Mouse (Mus musculus) MEL (cell line): ENCODE measurements around the gene Bglap2. TPM values are rescaled to one million over a fixed set of nuclear protein-coding genes. Genes with fewer than 3 reads are reported as not detected.

ENCODE experiments used
- DNase-seq: peaks from one replicate; pipeline ENCODE4 v3.0.0; 2011; ENCODE audit warnings: low read depth, low spot score
- H3K27ac ChIP-seq: 2 replicates; pipeline ENCODE4 v1.5.1; 2012; ENCODE audit warnings: low read depth, mild to moderate bottlenecking, control low read depth, low read length, moderate library complexity; ENCODE audit not compliant: control insufficient read depth
- H3K27me3 ChIP-seq, 2 experiments: fragments of 150-350 bp in 1 of 2; sonication (generic) in 1 of 2; 2 replicates each; pipeline ENCODE4 v1.6.1; 2012; ENCODE audit warnings: low read length in 2 of 2, mild to moderate bottlenecking in 2 of 2, improper control_type of control experiment in 1 of 2, moderate library complexity in 1 of 2; ENCODE audit not compliant: insufficient read depth in 2 of 2, control insufficient read depth in 1 of 2
- H3K36me3 ChIP-seq, 2 experiments: 2 replicates each; pipeline ENCODE4 v1.6.1; 2012 to 2014; ENCODE audit warnings: low read length in 2 of 2, improper control_type of control experiment in 1 of 2, inconsistent platforms in 1 of 2, mild to moderate bottlenecking in 1 of 2; ENCODE audit not compliant: insufficient read depth in 2 of 2, control insufficient read depth in 1 of 2
- H3K4me1 ChIP-seq, 2 experiments: fragments of 150-350 bp in 1 of 2; sonication (generic) in 1 of 2; 2 replicates each; pipeline ENCODE4 v1.6.1; 2012; ENCODE audit warnings: low read length in 2 of 2, improper control_type of control experiment in 1 of 2, mild to moderate bottlenecking in 1 of 2; ENCODE audit not compliant: insufficient read depth in 2 of 2, control insufficient read depth in 1 of 2
- H3K4me3 ChIP-seq, 2 experiments: fragments of 150-350 bp in 1 of 2; sonication (generic) in 1 of 2; 2 replicates each; pipeline ENCODE4 v1.5.1; 2012; ENCODE audit warnings: low read depth in 2 of 2, low read length in 2 of 2, mild to moderate bottlenecking in 2 of 2, moderate library complexity in 2 of 2, control low read depth in 1 of 2, improper control_type of control experiment in 1 of 2; ENCODE audit not compliant: control insufficient read depth in 1 of 2, insufficient read depth in 1 of 2
- H3K79me2 ChIP-seq: 2 replicates; pipeline ENCODE4 v1.6.1; 2012; ENCODE audit warnings: mild to moderate bottlenecking, low read length, moderate library complexity; ENCODE audit not compliant: control insufficient read depth, poor library complexity, insufficient read depth
- H3K9ac ChIP-seq: 2 replicates; pipeline ENCODE4 v1.6.1; 2012; ENCODE audit warnings: low read depth, mild to moderate bottlenecking, control low read depth, low read length, moderate library complexity; ENCODE audit not compliant: control insufficient read depth, poor library complexity, severe bottlenecking
- H3K9me3 ChIP-seq: fragments of 150-350 bp; sonication (generic); replicated peaks from 2 replicates; pipeline ENCODE4 v1.6.1; 2012; ENCODE audit warnings: mild to moderate bottlenecking, low read length, improper control_type of control experiment, moderate library complexity; ENCODE audit not compliant: insufficient read depth
- BHLHE40 ChIP-seq: IDR thresholded peaks from 2 replicates; pipeline ENCODE4 v1.6.1; 2012; ENCODE audit warnings: low read depth, mild to moderate bottlenecking, inconsistent platforms, low read length, improper control_type of control experiment, borderline replicate concordance
- CHD1 ChIP-seq: IDR thresholded peaks from 2 replicates; pipeline ENCODE4 v1.6.1; 2012; ENCODE audit warnings: low read depth, mild to moderate bottlenecking, inconsistent platforms, low read length, improper control_type of control experiment
- CHD2 ChIP-seq: IDR thresholded peaks from 2 replicates; pipeline ENCODE4 v1.6.1; 2011; ENCODE audit warnings: low read length, improper control_type of control experiment
- ELF1 ChIP-seq: IDR thresholded peaks from 2 replicates; pipeline ENCODE4 v1.6.1; 2014; ENCODE audit warnings: low read depth, mild to moderate bottlenecking, inconsistent platforms, low read length, improper control_type of control experiment, moderate library complexity
- EP300 ChIP-seq, 2 experiments: IDR thresholded peaks; 2 replicates each; pipeline ENCODE4 v1.6.1; 2011; ENCODE audit warnings: improper control_type of control experiment in 2 of 2, low read length in 2 of 2, low read depth in 1 of 2, mild to moderate bottlenecking in 1 of 2
- GABPA ChIP-seq: IDR thresholded peaks from 2 replicates; pipeline ENCODE4 v1.6.1; 2012; ENCODE audit warnings: low read depth, mild to moderate bottlenecking, inconsistent platforms, low read length, improper control_type of control experiment, moderate library complexity
- GATA1 ChIP-seq: IDR thresholded peaks from 2 replicates; pipeline ENCODE4 v1.6.1; 2011; ENCODE audit warnings: low read depth, low read length, improper control_type of control experiment
- HCFC1 ChIP-seq: IDR thresholded peaks from 2 replicates; pipeline ENCODE4 v1.6.1; 2012; ENCODE audit warnings: low read depth, mild to moderate bottlenecking, inconsistent platforms, low read length, improper control_type of control experiment, moderate library complexity
- MAX ChIP-seq: IDR thresholded peaks from 2 replicates; pipeline ENCODE4 v1.6.1; 2011; ENCODE audit warnings: low read length, improper control_type of control experiment
- MEF2A ChIP-seq: IDR thresholded peaks from 2 replicates; pipeline ENCODE4 v1.6.1; 2014; ENCODE audit warnings: low read depth, mild to moderate bottlenecking, inconsistent platforms, low read length, improper control_type of control experiment; ENCODE audit not compliant: poor library complexity, insufficient replicate concordance, severe bottlenecking; ENCODE audit errors: extremely low read depth
- MXI1 ChIP-seq: IDR thresholded peaks from 2 replicates; pipeline ENCODE4 v1.6.1; 2011; ENCODE audit warnings: mild to moderate bottlenecking, low read depth, low read length, improper control_type of control experiment
- MYB ChIP-seq: IDR thresholded peaks from 2 replicates; pipeline ENCODE4 v1.6.1; 2011; ENCODE audit warnings: mild to moderate bottlenecking, low read depth, low read length, improper control_type of control experiment
- NELFE ChIP-seq: IDR thresholded peaks from 2 replicates; pipeline ENCODE4 v1.6.1; 2011; ENCODE audit warnings: low read depth, low read length, improper control_type of control experiment
- POLR2A ChIP-seq, 2 experiments: IDR thresholded peaks; 2 replicates each; pipeline ENCODE4 v1.6.1; 2011 to 2012; ENCODE audit warnings: low read length in 2 of 2, mild to moderate bottlenecking in 2 of 2, control low read depth in 1 of 2, improper control_type of control experiment in 1 of 2, low read depth in 1 of 2, moderate library complexity in 1 of 2; ENCODE audit not compliant: control insufficient read depth in 1 of 2, insufficient read depth in 1 of 2, poor library complexity in 1 of 2
- POLR2AphosphoS2 ChIP-seq: IDR thresholded peaks from 2 replicates; pipeline ENCODE4 v1.6.1; 2011; ENCODE audit warnings: low read length, improper control_type of control experiment
- POLR2AphosphoS5 ChIP-seq: IDR thresholded peaks from 2 replicates; pipeline ENCODE4 v1.6.1; 2012; ENCODE audit warnings: low read depth, borderline replicate concordance, mild to moderate bottlenecking, inconsistent platforms, low read length, moderate library complexity, mixed read lengths
- RCOR1 ChIP-seq: IDR thresholded peaks from 2 replicates; pipeline ENCODE4 v1.6.1; 2012; ENCODE audit warnings: low read depth, mild to moderate bottlenecking, inconsistent platforms, low read length, improper control_type of control experiment
- SIN3A ChIP-seq: IDR thresholded peaks from 2 replicates; pipeline ENCODE4 v1.6.1; 2012; ENCODE audit warnings: low read length, improper control_type of control experiment, inconsistent platforms
- TAL1 ChIP-seq: IDR thresholded peaks from 2 replicates; pipeline ENCODE4 v1.6.1; 2012; ENCODE audit warnings: mild to moderate bottlenecking, inconsistent platforms, low read length, moderate library complexity, mixed read lengths
- TBP ChIP-seq: IDR thresholded peaks from 2 replicates; pipeline ENCODE4 v1.8.0; 2011; ENCODE audit warnings: low read depth, low read length, improper control_type of control experiment
- TCF12 ChIP-seq: IDR thresholded peaks from 2 replicates; pipeline ENCODE4 v1.6.1; 2014; ENCODE audit warnings: low read depth, mild to moderate bottlenecking, inconsistent platforms, low read length, improper control_type of control experiment, moderate library complexity
- USF1 ChIP-seq: IDR thresholded peaks from 2 replicates; pipeline ENCODE4 v1.6.1; 2014; ENCODE audit warnings: low read depth, mild to moderate bottlenecking, inconsistent platforms, low read length, improper control_type of control experiment, moderate library complexity
- USF2 ChIP-seq, 2 experiments: IDR thresholded peaks; 2 replicates each; pipeline ENCODE4 v1.6.1; 2011 to 2012; ENCODE audit warnings: improper control_type of control experiment in 2 of 2, low read length in 2 of 2, borderline replicate concordance in 1 of 2, inconsistent platforms in 1 of 2, low read depth in 1 of 2, mild to moderate bottlenecking in 1 of 2; ENCODE audit not compliant: insufficient read depth in 1 of 2
- ZKSCAN1 ChIP-seq: IDR thresholded peaks from 2 replicates; pipeline ENCODE4 v1.6.1; 2012; ENCODE audit warnings: low read depth, mild to moderate bottlenecking, inconsistent platforms, low read length, improper control_type of control experiment, moderate library complexity
- ZMIZ1 ChIP-seq: IDR thresholded peaks from 2 replicates; pipeline ENCODE4 v1.6.1; 2012; ENCODE audit warnings: low read depth, mild to moderate bottlenecking, inconsistent platforms, low read length, improper control_type of control experiment, moderate library complexity
- polyA plus RNA-seq, 2 experiments: library from polyadenylated mRNA; stranded (reverse) in 1 of 2; unstranded in 1 of 2; fragments of >175 nt in 1 of 2; fragments of >200 nt in 1 of 2; gene quantifications; 2 replicates each; pipeline versions ENCODE4 v1.2.1 to v1.2.4; 2012; ENCODE audit warnings: low replicate concordance in 2 of 2, low read depth in 1 of 2; ENCODE audit not compliant: insufficient read length in 2 of 2, insufficient read depth in 1 of 2, missing spikeins in 1 of 2
- total RNA-seq: library from RNA; depleted of rRNA; stranded (reverse); fragments of 300-350 nt; gene quantifications from 2 replicates; pipeline ENCODE4 v1.2.3, GENCODE M21; 2012

Gene Bglap2
- total and polyA plus RNA-seq, 3 experiments = not detected

DNA sequence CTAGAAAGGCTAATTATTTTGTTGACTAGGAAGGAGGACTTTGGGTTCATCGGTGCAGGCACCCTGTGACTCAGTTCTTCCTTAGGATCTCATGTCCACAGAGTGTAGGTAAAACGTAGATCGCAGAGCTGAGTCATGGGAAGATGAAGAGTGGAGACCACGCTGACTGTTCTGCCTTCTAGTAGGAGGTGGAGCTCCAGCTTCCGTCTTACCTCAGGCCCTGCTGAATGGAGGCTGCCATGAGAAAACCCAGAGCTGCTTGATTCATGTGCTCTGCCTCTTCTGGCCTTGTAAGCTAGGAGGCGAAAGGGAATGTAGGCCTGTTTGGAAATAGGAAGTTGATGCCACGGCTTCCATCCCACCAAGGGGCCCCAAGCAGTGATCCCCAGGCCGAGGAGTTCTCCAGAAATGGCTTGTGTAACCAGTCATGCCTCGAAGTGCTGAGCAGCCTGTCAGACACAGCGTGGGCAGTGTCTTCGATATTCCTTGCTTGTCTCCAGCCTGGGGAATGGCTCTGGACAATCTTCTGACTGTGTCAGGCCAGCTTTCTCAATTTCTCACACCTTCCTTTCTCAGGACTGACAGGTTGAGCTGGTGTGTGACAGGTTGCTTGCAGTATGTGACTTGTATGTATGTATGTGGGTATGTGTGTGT is 41.0 kb downstream of the Bglap2 start:
- peak; percentile 52 for DNase-seq
- H3K4me1 ChIP-seq = peaks cover 3 to 27% of the 10 kb centered on the region in 2 experiments; a peak in 3 of 4 replicates

DNA sequence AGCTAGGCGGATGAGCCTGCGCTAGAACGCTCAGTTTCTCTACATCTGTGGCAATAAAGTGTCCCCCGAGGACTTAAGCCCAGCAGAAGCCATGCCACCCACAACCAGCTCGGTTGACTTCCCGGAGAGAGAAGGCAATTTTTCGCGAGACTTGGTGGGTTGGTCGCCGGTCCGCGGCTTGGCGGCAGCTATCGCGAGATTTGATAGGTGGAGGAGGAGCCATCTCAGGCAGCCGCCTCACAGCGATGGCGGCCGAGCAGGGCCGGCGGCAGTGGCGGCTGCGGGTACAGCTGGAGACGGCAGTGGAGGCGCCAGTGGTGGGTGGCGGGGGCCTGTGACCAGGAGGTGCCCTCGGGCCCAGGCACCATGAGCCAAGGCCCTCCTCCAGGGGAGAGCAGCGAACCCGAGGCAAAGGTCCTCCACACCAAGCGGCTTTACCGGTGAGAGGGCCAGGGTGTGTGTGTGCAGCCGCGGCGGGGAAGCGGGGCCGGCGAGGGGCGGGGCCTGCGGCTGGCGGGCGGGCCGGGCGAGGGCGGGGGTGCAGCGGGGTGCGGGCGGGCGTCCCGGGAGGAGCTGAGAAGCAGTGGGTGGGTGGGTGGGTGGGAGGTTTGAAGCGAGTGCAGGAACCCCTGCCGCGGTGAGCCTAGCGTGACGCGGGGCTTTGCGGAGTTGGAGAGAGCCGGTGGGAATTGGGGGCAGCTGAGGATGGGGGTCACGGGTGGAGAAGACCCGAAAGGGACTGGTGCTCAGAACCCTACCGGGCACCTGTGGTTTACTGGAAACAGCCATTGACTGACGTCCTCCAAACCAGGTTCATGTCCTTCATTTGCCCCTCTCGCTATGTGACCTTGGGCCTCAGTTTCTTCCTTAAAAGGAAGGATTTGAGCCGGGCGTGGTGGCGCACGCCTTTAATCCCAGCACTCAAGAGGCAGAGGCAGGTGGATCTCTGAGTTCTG is 42.2 kb downstream of the Bglap2 start, which contains the start of the genes Tmem79 and Smg5:
TSS of gene Tmem79 (minus strand) at position 91 of the 956 bp plus-strand sequence.
TSS of gene Smg5 (plus strand) at position 203 of the 956 bp plus-strand sequence.
- TF ChIP-seq TBP = peak; percentile 96
- peak; percentile 96 for TF ChIP-seq MXI1
- TF ChIP-seq MAX = peak; percentile 2; the same call in 1 of the 2 replicates
- TF ChIP-seq EP300 (IDR thresholded peaks at IDR 0.05; ENCODE audit: low read depth in 1 of 2, low read length in 2 of 2) = peak in 1 of 2 experiments; percentile 20; a peak in 1 of 4 replicates
- no peak for TF ChIP-seq USF2 (IDR thresholded peaks at IDR 0.05; ENCODE audit: borderline replicate concordance in 1 of 2, insufficient read depth in 1 of 2, low read depth in 1 of 2, low read length in 2 of 2)
- peak; percentile 100 for TF ChIP-seq NELFE
- peak; percentile 92 for TF ChIP-seq SIN3A
- peak; percentile 100 for TF ChIP-seq POLR2A (IDR thresholded peaks at IDR 0.05; ENCODE audit: control insufficient read depth in 1 of 2, insufficient read depth in 1 of 2, low read depth in 1 of 2, low read length in 2 of 2, poor library complexity in 1 of 2)
- TF ChIP-seq RCOR1 = 0 out of 2 replicates have a peak, but pooled peaks have one; percentile 6
- no peak for TF ChIP-seq TAL1
- 0 out of 2 replicates have a peak, but pooled peaks have one; percentile 46 for TF ChIP-seq CHD1
- TF ChIP-seq GABPA = no peak
- TF ChIP-seq MEF2A = no peak
- peak; percentile 74 for TF ChIP-seq ELF1
- peak; percentile 84 for TF ChIP-seq TCF12
- TF ChIP-seq CHD2 = peak; percentile 98
- peak; percentile 88 for TF ChIP-seq HCFC1
- 0 out of 2 replicates have a peak, but pooled peaks have one; percentile 15 for TF ChIP-seq USF1
- peak; percentile 100 for TF ChIP-seq POLR2AphosphoS2
- TF ChIP-seq MYB = no peak
- peak; percentile 99 for TF ChIP-seq ZMIZ1
- peak; percentile 96 for TF ChIP-seq POLR2AphosphoS5
- peak within 1 kb of the TSS; percentile 93 for H3K27ac ChIP-seq
- H3K4me3 ChIP-seq = peak within 1 kb of the TSS; percentile 70 to 81
- peak within 1 kb of the TSS; percentile 89 for H3K9ac ChIP-seq
- H3K4me1 ChIP-seq = peaks cover 3 to 27% of the 10 kb centered on the region in 2 experiments; a peak in 3 of 4 replicates
- no peaks in the 10 kb centered on the region for H3K9me3 ChIP-seq
- peaks cover 0 to 28% of the 10 kb centered on the region in 2 experiments; a peak in 2 of 4 replicates for H3K36me3 ChIP-seq
- H3K79me2 ChIP-seq = peaks cover 33% of the 10 kb centered on the region
- no peaks in the 10 kb centered on the region for H3K27me3 ChIP-seq
- DNase-seq = peak; percentile 99

More for the DNA sequence above, 41.0 kb downstream of the Bglap2 start:
- H3K4me3 ChIP-seq = no peak overlapping the region
- peaks cover 8 to 29% of the 10 kb centered on the region in 2 experiments for H3K36me3 ChIP-seq
- no peaks in the 10 kb centered on the region for H3K9me3 ChIP-seq
- peaks cover 33% of the 10 kb centered on the region for H3K79me2 ChIP-seq
- H3K27ac ChIP-seq = no peak overlapping the region
- TF ChIP-seq GATA1 = no peak
- no peak for TF ChIP-seq BHLHE40
- no peak for TF ChIP-seq ZKSCAN1
- no peak for TF ChIP-seq TBP
- no peak for TF ChIP-seq TAL1
- TF ChIP-seq MXI1 = no peak
- TF ChIP-seq HCFC1 = no peak
- H3K27me3 ChIP-seq = no peaks in the 10 kb centered on the region
- H3K9ac ChIP-seq = no peak overlapping the region
